Mouse (Mus musculus): Measurements from ENCODE around the gene Trim59.

GRCm38 (mm10) chr3:68986550-68986949, 58.0 kb downstream of the Trim59 start:
- no peak for TF ChIP-seq CTCF (IDR thresholded peaks at IDR 0.05; ENCODE audit: low read depth)
- no peak for TF ChIP-seq EP300 (IDR thresholded peaks at IDR 0.05; ENCODE audit: low read depth)
